Mouse (Mus musculus) midbrain, postnatal 0 days (tissue): ENCODE measurements at regions not wholly inside any gene's neighbourhood (a gene's known extent, or its start where the extent isn't known, plus 50 kb on each side); places are given as distances from the start of the nearest gene placed in this dataset.
"Not testable (repeated sequence)": the region's sequence is repeated elsewhere in the genome, so short reads cannot be mapped to it uniquely, and the experiment has no call there.

Experiments
- ATAC-seq: fragments of 200-750 bp; cut with Nextera tagmentation; 2 replicates; pipeline ENCODE4 v1.8.0; 2017; ENCODE audit warnings: moderate number of reproducible peaks, mild to moderate bottlenecking, moderate TSS enrichment, moderate library complexity; ENCODE audit not compliant: low FRiP score
- DNase-seq: peaks from one replicate; pipeline ENCODE4 v3.0.0-alpha.2; 2015; ENCODE audit warnings: low spot score
- H3K27ac ChIP-seq: fragments of 300-500 bp; sonication (generic); 2 replicates; pipeline ENCODE4 v1.5.1; 2014; ENCODE audit warnings: low read depth, mild to moderate bottlenecking, low read length, mixed read lengths
- H3K27me3 ChIP-seq: fragments of 300-500 bp; sonication (generic); 2 replicates; pipeline ENCODE4 v1.6.1; 2014; ENCODE audit warnings: low read length, control low read depth, mixed read lengths; ENCODE audit not compliant: insufficient read depth
- H3K36me3 ChIP-seq: fragments of 300-500 bp; sonication (generic); 2 replicates; pipeline ENCODE4 v1.6.1; 2014; ENCODE audit warnings: low read length, control low read depth, mixed read lengths; ENCODE audit not compliant: insufficient read depth
- H3K4me1 ChIP-seq: fragments of 300-500 bp; sonication (generic); 2 replicates; pipeline ENCODE4 v1.6.1; 2014; ENCODE audit warnings: mild to moderate bottlenecking, control low read depth, antibody characterized with exemption, low read length, mixed read lengths; ENCODE audit not compliant: insufficient read depth
- H3K4me2 ChIP-seq: fragments of 300-500 bp; sonication (generic); 2 replicates; pipeline ENCODE4 v1.6.1; 2014; ENCODE audit warnings: low read depth, mild to moderate bottlenecking, low read length, mixed read lengths; ENCODE audit not compliant: poor library complexity, severe bottlenecking
- H3K4me3 ChIP-seq: fragments of 300-500 bp; sonication (generic); 2 replicates; pipeline ENCODE4 v1.5.1; 2014; ENCODE audit warnings: low read depth, mild to moderate bottlenecking, low read length, moderate library complexity
- H3K9ac ChIP-seq: fragments of 300-500 bp; sonication (generic); replicated peaks from 2 replicates; pipeline ENCODE4 v1.6.1; 2014; ENCODE audit warnings: mild to moderate bottlenecking, low read length, moderate library complexity, mixed read lengths; ENCODE audit not compliant: poor library complexity, severe bottlenecking
- H3K9me3 ChIP-seq: fragments of 300-500 bp; sonication (generic); 2 replicates; pipeline ENCODE4 v1.6.1; 2016; ENCODE audit warnings: low read length, control low read depth
- CTCF ChIP-seq: IDR thresholded peaks from 2 replicates; pipeline ENCODE4 v1.5.1; 2016; ENCODE audit warnings: antibody characterized with exemption, mild to moderate bottlenecking
- WGBS: fragments of 180-500 bp; shearing (Covaris S2); extraction: QIAGEN DNeasy Blood & Tissue Kit; methylation state at CpG from one replicate; pipeline ENCODE4 v1.1.7; 2014; 5-methylcytosine and 5-hydroxymethylcytosine counted together

GRCm38 (mm10) chr4:21321769-21322168 lies 364.0 kb downstream of the Prdm13 start:
- no peak for TF ChIP-seq CTCF
- Histone ChIP-seq H3K4me3 (no peak overlapping the region), H3K27ac (no peak overlapping the region), H3K4me1 (no peaks in the 10 kb centered on the region), H3K9ac (no peak overlapping the region), H3K36me3 (no peaks in the 10 kb centered on the region), H3K9me3 (no peaks in the 10 kb centered on the region), H3K4me2 (no peak overlapping the region), H3K27me3 (no peaks in the 10 kb centered on the region)
- DNase-seq: no peak
- 42% methylated on average over 1 of the region's 1 CpGs for WGBS
- no peak for ATAC-seq

DNA sequence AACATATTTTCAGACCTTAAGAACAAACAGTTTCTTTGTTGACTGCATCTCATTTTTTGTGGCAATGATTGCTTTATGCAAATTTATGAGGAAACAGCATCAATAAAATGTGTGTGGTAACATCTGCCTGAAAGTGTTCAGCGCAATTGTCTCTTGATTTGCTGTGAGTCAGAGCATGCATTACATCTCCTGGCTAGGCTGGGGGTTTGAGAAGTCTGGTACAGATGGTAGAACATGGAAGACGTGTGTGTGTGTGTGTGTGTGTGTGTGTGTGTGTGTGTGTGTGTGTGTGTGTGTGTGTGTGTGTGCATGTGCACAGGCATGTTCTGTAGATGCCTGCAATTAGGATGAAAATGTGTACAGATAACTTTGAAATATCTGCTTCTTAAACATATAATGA lies 376.5 kb downstream of the Prdm13 start:
- ATAC-seq, DNase-seq, H3K9me3 ChIP-seq, H3K9ac ChIP-seq, H3K36me3 ChIP-seq, H3K27me3 ChIP-seq, H3K4me3 ChIP-seq, H3K4me1 ChIP-seq, H3K27ac ChIP-seq, H3K4me2 ChIP-seq: not testable (repeated sequence)
- WGBS: 72% methylated on average over 2 of the region's 2 CpGs

GRCm38 (mm10) chr4:21307476-21308011 lies 378.2 kb downstream of the Prdm13 start:
- TF ChIP-seq CTCF: no peak
- H3K27me3 ChIP-seq: no peaks in the 10 kb centered on the region
- 82% methylated on average over 3 of the region's 3 CpGs for WGBS
- no peaks in the 10 kb centered on the region for H3K36me3 ChIP-seq
- H3K4me2 ChIP-seq: no peak overlapping the region
- H3K9me3 ChIP-seq: no peaks in the 10 kb centered on the region
- no peak overlapping the region for H3K27ac ChIP-seq
- no peak for DNase-seq
- ATAC-seq: no peak
- H3K9ac ChIP-seq: no peak overlapping the region
- H3K4me1 ChIP-seq: no peaks in the 10 kb centered on the region
- H3K4me3 ChIP-seq: no peak overlapping the region

DNA sequence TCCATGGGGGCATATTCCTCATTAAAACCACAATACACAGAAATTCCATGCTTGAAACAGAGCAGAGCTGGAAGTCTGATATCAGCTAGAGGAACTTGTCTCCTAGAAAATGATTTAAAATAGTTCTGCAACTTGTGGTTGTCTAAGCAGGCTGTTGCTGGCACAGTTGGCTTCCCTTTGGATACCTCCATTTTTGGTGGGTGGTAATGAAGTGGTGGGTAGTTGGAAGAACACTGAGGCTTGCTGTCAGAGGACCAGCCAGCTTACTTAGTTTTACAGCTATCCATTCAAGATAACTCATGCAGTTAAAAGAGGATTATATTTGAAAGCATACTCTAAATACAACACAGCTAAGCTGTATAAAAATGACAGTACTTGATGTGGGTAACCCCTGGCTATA lies 385.6 kb downstream of the Prdm13 start:
- H3K4me3 ChIP-seq: no peak overlapping the region
- no peak for TF ChIP-seq CTCF
- ATAC-seq (no peak), DNase-seq (no peak)
- no peak overlapping the region for H3K4me2 ChIP-seq
- no peaks in the 10 kb centered on the region for H3K36me3 ChIP-seq
- no peaks in the 10 kb centered on the region for H3K9me3 ChIP-seq
- H3K27ac ChIP-seq: no peak overlapping the region
- H3K4me1 ChIP-seq: no peaks in the 10 kb centered on the region
- H3K27me3 ChIP-seq: no peaks in the 10 kb centered on the region
- no peak overlapping the region for H3K9ac ChIP-seq

- H3K4me1 ChIP-seq: no peaks in the 10 kb centered on the region
- no peaks in the 10 kb centered on the region for H3K36me3 ChIP-seq
- WGBS: 57% methylated on average over 2 of the region's 2 CpGs
- no peak overlapping the region for H3K9ac ChIP-seq
- ATAC-seq (no peak), DNase-seq (peak; percentile 12)
- no peaks in the 10 kb centered on the region for H3K27me3 ChIP-seq
- H3K4me2 ChIP-seq: no peak overlapping the region
- no peak overlapping the region for H3K27ac ChIP-seq
- no peaks in the 10 kb centered on the region for H3K9me3 ChIP-seq
- TF ChIP-seq CTCF: no peak
- no peak overlapping the region for H3K4me3 ChIP-seq
Observed at GRCm38 (mm10) chr4:21267302-21267701, 418.5 kb downstream of the Prdm13 start.

GRCm38 (mm10) chr4:21266886-21267285 lies 418.9 kb downstream of the Prdm13 start:
- DNase-seq (no peak), ATAC-seq (no peak)
- Histone ChIP-seq H3K9me3 (no peaks in the 10 kb centered on the region), H3K27ac (no peak overlapping the region), H3K27me3 (no peaks in the 10 kb centered on the region), H3K36me3 (no peaks in the 10 kb centered on the region), H3K4me2 (no peak overlapping the region), H3K4me1 (no peaks in the 10 kb centered on the region), H3K4me3 (no peak overlapping the region), H3K9ac (no peak overlapping the region)
- no peak for TF ChIP-seq CTCF
